Mouse (Mus musculus) intestine, embryonic 16.5 days (tissue): ENCODE data around the gene Tnnt2. TPM values are rescaled to one million over a fixed set of nuclear protein-coding genes. Genes with fewer than 3 reads are reported as not detected.

Source experiments
- ATAC-seq: fragments of 200-750 bp; cut with Nextera tagmentation; 2 replicates; pipeline ENCODE4 v1.8.0; 2017; ENCODE audit warnings: moderate TSS enrichment, moderate library complexity
- H3K27ac ChIP-seq: fragments of 300-500 bp; sonication (generic); 2 replicates; pipeline ENCODE4 v1.5.1; 2014; ENCODE audit warnings: mild to moderate bottlenecking, low read length
- H3K27me3 ChIP-seq: fragments of 300-500 bp; sonication (generic); replicated peaks from 2 replicates; pipeline ENCODE4 v1.6.1; 2014; ENCODE audit warnings: low read length, control low read depth, mixed read lengths; ENCODE audit not compliant: control insufficient read depth, insufficient read depth
- H3K36me3 ChIP-seq: fragments of 300-500 bp; sonication (generic); 2 replicates; pipeline ENCODE4 v1.6.1; 2014; ENCODE audit warnings: low read length, control low read depth; ENCODE audit not compliant: control insufficient read depth, insufficient read depth
- H3K4me1 ChIP-seq: fragments of 300-500 bp; sonication (generic); 2 replicates; pipeline ENCODE4 v1.6.1; 2014; ENCODE audit warnings: low read length, control low read depth, mixed read lengths; ENCODE audit not compliant: control insufficient read depth, insufficient read depth
- H3K4me2 ChIP-seq: fragments of 300-500 bp; sonication (generic); 2 replicates; pipeline ENCODE4 v1.6.1; 2014; ENCODE audit warnings: low read depth, low read length, control low read depth
- H3K4me3 ChIP-seq: fragments of 300-500 bp; sonication (generic); 2 replicates; pipeline ENCODE4 v1.5.1; 2014; ENCODE audit warnings: mild to moderate bottlenecking, low read length
- H3K9ac ChIP-seq: fragments of 300-500 bp; sonication (generic); 2 replicates; pipeline ENCODE4 v1.6.1; 2014; ENCODE audit warnings: low read depth, low read length
- H3K9me3 ChIP-seq: fragments of 300-500 bp; sonication (generic); 2 replicates; pipeline ENCODE4 v1.6.1; 2016; ENCODE audit warnings: low read length, control low read depth; ENCODE audit not compliant: control insufficient read depth
- WGBS: fragments of 180-500 bp; shearing (Covaris S2); extraction: QIAGEN DNeasy Blood & Tissue Kit; methylation state at CpG from one replicate; pipeline ENCODE4 v1.1.7; 2014; 5-methylcytosine and 5-hydroxymethylcytosine counted together
- polyA plus RNA-seq: library from polyadenylated mRNA; unstranded; fragments of >200 nt; fragmentation: Nextera tagmentation; extraction: Ambion mirVana; gene quantifications from 2 replicates; pipeline ENCODE4 v1.2.1, GENCODE M21; 2015

The Tnnt2 gene
- polyA plus RNA-seq, 1 experiment from 2014 or later = 26.7 TPM

- H3K27me3 ChIP-seq = no peaks in the 10 kb centered on the region
- no peaks in the 10 kb centered on the region for H3K36me3 ChIP-seq
- 63% methylated on average over 7 of the region's 7 CpGs for WGBS
- no peak overlapping the region for H3K4me2 ChIP-seq
- no peak for ATAC-seq
- no peaks in the 10 kb centered on the region for H3K9me3 ChIP-seq
- no peak overlapping the region for H3K4me3 ChIP-seq
- H3K4me1 ChIP-seq = 0 out of 2 replicates have a peak, but pooled peaks cover 3% of the 10 kb centered on the region
- no peak overlapping the region for H3K9ac ChIP-seq
- H3K27ac ChIP-seq = no peak overlapping the region
Observed at GRCm38 (mm10) chr1:135899991-135900515, 63.9 kb downstream of the Tnnt2 start.

Other genes with a start within 250 kb of the Tnnt2 start
- 8.8 and 9.0 TPM in 2 replicates for gene Nav1, start 229.1 kb upstream of the Tnnt2 start, polyA plus RNA-seq
- 215 TPM in 2 replicates for gene Csrp1, start 116.3 kb upstream of the Tnnt2 start, polyA plus RNA-seq
- gene Phlda3, start 70.2 kb upstream of the Tnnt2 start, polyA plus RNA-seq = 36.2 and 36.6 TPM in 2 replicates
- 6.4 and 8.7 TPM in 2 replicates for gene Tnni1, start 56.9 kb upstream of the Tnnt2 start, polyA plus RNA-seq
- gene Lad1, start 17.8 kb upstream of the Tnnt2 start, polyA plus RNA-seq = 260 and 283 TPM in 2 replicates
- gene Pkp1, start 82.9 kb downstream of the Tnnt2 start, polyA plus RNA-seq = 0.05 TPM in 1 of 2 replicates, not detected in the other
- 0.05 and 0.09 TPM in 2 replicates for gene Igfn1, start 170.0 kb downstream of the Tnnt2 start, polyA plus RNA-seq
- gene Tmem9, start 171.8 kb downstream of the Tnnt2 start, polyA plus RNA-seq = 165 and 182 TPM in 2 replicates
- gene Ascl5, start 214.4 kb downstream of the Tnnt2 start, polyA plus RNA-seq = not detected in 2 replicates
- 0.04 TPM in 1 of 2 replicates, not detected in the other for gene Cacna1s, start 216.4 kb downstream of the Tnnt2 start, polyA plus RNA-seq